Mouse (Mus musculus) kidney, adult 10 weeks (tissue): Measurements from ENCODE around the gene Mcl1. TPM values are rescaled to one million over a fixed set of nuclear protein-coding genes. Genes with fewer than 3 reads are reported as not detected.

Experiments used
- polyA plus RNA-seq: library from polyadenylated mRNA; stranded (reverse); fragments of 350-450 nt; fragmentation: Illumina TruSeq; extraction: RNeasy Lipid Tissue Mini Kit (QIAGEN cat#74804); gene quantifications from one replicate; pipeline ENCODE4 v1.2.3, GENCODE M21; 2014; ENCODE audit warnings: low read depth, low replicate concordance

Gene Mcl1
- 200 TPM for polyA plus RNA-seq

DNA sequence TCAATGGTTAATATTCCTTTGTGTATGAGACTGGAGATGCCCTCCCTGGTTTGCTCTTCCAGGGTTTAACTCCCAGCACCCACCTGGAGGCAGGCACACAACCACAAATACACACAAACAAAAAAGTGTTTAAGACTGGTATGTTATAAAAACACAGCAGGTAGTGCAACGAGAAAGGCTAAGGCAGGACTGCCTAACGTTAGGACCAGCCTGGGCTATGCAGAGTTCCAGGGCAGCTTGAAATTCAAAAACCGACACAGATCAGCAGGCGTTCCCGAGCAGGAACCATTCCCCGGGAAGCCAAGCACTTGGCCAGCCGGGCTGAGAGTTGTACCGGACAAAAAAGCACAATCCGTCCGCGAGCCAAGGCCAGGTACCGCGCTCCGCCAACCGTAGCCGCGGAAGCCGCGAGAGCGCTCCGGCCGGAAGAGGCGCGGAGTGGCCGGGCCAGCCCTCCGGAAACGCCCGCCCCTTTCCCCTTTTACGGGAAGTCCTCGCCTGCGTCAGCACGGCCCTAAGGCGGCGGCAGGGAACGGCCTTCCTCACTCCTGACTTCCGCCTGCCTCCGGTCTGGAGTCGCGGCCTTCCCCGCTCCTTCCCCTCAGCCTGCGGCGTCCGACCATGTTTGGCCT lies at the start of gene Mcl1:
Gene Mcl1, plus strand, starts transcription at position 553 of the 632 bp plus-strand sequence.

DNA sequence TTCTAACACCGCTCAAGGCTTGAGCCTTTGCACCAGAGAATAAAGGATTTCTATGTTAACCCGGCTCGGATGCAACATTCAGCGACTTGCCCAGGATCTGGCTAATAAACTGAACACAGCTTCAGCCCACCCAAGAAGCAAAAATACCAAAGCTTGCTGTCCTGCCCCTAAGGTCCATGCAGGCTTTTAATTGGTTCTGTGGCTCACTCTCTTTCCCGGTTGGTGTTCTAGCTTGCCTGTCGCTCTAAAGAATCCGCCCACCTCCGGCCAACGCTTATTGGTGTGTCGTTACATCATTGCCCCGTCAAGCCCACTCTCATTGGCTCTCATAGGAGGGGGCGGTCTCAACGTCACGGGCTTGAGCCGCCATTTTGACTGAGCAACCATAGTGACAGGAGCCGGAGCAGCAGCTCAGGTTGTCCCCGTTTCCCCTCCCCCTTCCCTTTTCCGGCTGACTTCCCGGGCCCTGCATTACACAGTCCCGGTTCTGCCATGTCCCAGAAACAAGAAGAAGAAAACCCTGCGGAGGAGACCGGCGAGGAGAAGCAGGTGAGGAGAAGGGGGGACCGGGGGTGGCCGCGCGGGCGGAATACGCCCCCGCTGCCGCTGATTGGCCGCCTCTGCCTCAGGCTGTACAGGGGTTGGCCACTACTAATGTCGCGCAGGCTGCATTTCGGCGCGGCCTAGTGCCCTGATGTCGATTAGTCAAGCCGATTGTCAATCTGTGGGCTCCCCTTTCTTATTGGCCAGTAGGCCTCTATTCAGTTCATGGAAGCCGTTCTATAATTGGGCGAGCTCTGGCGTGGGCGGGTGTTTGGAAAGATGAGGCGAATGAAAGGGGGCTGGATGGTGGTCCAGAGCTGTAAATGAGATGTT lies 33.7 kb upstream of the Mcl1 start, which contains the start of gene Ensa:
Gene Ensa, plus strand, starts transcription at position 366 of the 876 bp plus-strand sequence.

DNA sequence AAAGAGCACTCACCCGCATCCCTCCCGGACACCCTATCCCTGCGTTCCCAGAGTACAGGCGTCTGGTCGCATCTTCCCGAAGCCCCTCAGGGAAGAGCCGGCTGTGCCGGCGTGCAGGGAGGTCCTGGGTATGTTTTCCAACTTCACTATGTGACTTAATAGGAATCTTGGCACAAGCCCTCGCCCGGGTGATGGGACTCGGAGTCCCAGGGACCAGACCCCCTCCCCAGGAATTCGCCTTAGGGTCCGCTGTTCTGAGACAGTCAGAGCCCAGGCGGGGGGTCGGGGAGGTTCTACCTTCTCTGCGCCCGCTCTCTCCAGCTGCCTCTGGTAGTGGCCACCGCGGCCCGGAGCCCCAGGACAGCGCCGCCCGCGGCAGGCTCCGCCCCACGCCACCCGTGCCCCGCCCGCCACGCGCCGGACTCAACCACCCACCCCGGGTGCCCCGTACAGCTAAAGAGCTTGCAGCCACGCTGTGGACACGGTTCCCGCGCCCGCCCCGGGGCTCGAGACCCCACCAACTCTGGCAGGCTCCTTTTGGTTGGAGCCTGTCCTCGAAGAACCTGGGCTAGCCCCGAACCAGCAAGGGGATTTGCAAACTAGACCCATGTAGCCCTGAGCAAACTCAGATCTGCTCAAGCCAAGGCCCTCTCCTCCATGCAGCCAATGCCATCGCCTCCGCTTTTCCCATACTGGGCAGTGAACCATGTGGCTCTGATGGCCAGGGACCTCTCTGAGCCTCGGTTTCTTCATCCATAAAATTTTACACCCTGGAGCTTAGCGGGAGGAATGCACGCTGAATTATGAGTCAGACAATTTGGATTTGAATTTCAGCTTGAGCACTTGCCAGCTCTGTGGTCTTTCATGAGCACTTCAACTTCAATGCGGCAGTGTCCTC lies 29.2 kb downstream of the Mcl1 start, which contains the start of gene Adamtsl4:
Gene Adamtsl4, minus strand, starts transcription at position 394 of the 898 bp plus-strand sequence.

Other genes starting within 250 kb of the Mcl1 start
- 32.3 TPM for gene Arnt, start 224.4 kb upstream of the Mcl1 start, polyA plus RNA-seq
- 2.9 TPM for gene Ctsk, start 159.5 kb upstream of the Mcl1 start, polyA plus RNA-seq
- 27.9 TPM for gene Ctss, start 132.0 kb upstream of the Mcl1 start, polyA plus RNA-seq
- not detected for gene Hormad1, start 99.1 kb upstream of the Mcl1 start, polyA plus RNA-seq
- gene Golph3l, start 69.9 kb upstream of the Mcl1 start, polyA plus RNA-seq, result 68.9 TPM
- 43.8 TPM for gene Ensa, start 33.8 kb upstream of the Mcl1 start, polyA plus RNA-seq
- 0.28 TPM for gene Adamtsl4, start 29.1 kb downstream of the Mcl1 start, polyA plus RNA-seq
- gene Ecm1, start 80.8 kb downstream of the Mcl1 start, polyA plus RNA-seq, result 7.1 TPM
- 13.5 TPM for gene Tars2, start 101.4 kb downstream of the Mcl1 start, polyA plus RNA-seq
- gene Rprd2, start 160.1 kb downstream of the Mcl1 start, polyA plus RNA-seq, result 27.9 TPM
- 30.5 TPM for gene Prpf3, start 197.1 kb downstream of the Mcl1 start, polyA plus RNA-seq
- gene Mrps21, start 212.7 kb downstream of the Mcl1 start, polyA plus RNA-seq, result 50.7 TPM
- gene Ciart, start 223.5 kb downstream of the Mcl1 start, polyA plus RNA-seq, result not detected
- 14.9 TPM for gene BC028528, start 233.2 kb downstream of the Mcl1 start, polyA plus RNA-seq
- 31.4 TPM for gene Aph1a, start 235.2 kb downstream of the Mcl1 start, polyA plus RNA-seq
- gene Car14, start 245.9 kb downstream of the Mcl1 start, polyA plus RNA-seq, result 113 TPM